Mouse (Mus musculus) frontal cortex, adult 2 months (tissue): ENCODE measurements at regions not wholly inside any gene's neighbourhood (a gene's known extent, or its start where the extent isn't known, plus 50 kb on each side); places are given as distances from the start of the nearest gene placed in this dataset.

Experiments
- DNase-seq, 2 experiments: peaks; one replicate each; pipeline ENCODE4 v3.0.0; 2022; ENCODE audit warnings: low spot score in 1 of 2; ENCODE audit errors: extremely low spot score in 1 of 2

- DNase-seq = peak in 1 of 2 experiments; percentile 62
These were observed 383.2 kb upstream of the Chrm2 start for GRCm38 (mm10) chr6:36004701-36005100.

- DNase-seq = no peak
These were observed 385.8 kb upstream of the Chrm2 start for GRCm38 (mm10) chr6:36002090-36002489.

GRCm38 (mm10) chr6:35988891-35989290, 399.0 kb upstream of the Chrm2 start:
- DNase-seq = peak; percentile 84 to 88

- DNase-seq = no peak
These were observed 400.4 kb upstream of the Mtpn start for GRCm38 (mm10) chr6:35940071-35940470.

DNA sequence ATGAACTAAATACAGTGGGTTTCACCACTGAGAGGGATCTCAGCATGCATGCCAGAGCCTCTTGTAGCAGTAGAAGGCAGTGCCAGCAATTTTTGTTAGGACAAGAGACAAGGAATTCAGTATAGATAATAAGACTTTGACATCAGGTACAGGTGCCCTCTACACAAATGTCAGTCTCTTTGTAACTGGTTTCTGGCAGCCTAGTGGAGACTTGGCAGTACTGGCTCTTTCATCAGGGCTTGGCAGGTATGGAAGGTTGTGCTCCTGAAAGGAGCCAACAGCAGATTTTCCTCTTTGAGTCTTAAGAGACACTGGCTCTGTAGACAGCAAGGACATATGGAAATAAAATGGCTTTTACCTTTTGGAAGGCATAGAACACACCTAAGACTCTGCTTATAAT, 384.5 kb upstream of the Mtpn start:
- DNase-seq = no peak

DNA sequence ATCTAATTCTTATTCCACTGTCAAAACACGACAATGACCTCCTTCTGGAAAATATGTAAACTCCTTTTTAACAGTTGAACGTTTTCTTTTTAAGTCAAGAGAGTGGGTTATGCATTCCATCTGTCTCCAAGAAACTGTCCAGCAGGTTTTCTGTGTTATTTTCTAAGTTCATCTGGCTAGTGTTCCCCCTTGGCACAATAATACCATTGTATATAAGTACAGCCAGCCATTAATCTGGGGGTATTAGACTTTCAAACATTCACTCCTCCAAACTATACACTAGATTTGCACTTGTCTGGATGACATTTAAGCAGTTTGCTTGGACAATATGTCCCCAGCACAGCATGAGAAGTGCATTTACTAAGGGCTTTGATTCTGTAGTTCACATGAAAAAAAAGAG, 358.3 kb upstream of the Mtpn start:
- no peak for DNase-seq

DNA sequence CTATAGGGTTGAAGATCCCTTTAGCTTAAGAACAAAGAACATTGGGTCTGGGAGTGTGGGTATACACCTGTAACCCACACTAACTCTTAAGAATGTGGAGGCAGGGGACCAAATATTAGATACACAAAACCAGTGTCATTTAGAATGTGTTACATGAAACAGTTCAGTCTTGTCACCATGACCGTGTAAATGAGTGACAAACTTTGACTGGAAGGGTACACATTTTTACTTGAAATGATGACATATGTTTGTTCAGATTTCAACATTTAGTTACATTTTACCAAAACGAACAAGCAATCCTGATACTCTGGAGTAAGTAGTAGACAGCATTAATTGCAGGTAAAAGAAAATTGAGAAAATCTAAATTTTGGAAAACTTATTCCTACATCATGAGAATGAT, 356.0 kb upstream of the Mtpn start:
- DNase-seq = no peak

GRCm38 (mm10) chr6:35874671-35875070, 335.0 kb upstream of the Mtpn start:
- no peak for DNase-seq

- no peak for DNase-seq
These were observed 331.7 kb upstream of the Mtpn start for GRCm38 (mm10) chr6:35871388-35871787.

GRCm38 (mm10) chr6:35864218-35864617, 324.5 kb upstream of the Mtpn start:
- no peak for DNase-seq

DNA sequence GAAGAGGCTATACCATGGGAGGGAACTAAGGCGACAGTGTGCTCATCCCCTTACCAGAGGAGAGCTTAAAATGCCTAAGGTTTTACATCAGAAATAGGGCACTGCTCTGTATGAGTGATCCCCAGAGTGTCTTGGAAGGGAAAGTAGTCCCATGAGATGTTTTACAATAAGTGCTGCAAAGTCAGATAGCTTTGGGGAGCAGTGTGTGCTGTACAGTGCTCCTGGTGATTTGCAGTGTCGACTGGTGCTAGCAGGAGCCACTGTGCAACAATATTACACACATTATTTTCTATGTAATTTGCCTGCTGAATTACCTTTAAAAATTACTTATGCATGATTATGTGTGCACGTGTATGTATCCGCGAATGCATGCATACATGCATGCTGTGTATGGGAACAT, 314.3 kb upstream of the Mtpn start:
- no peak for DNase-seq

DNA sequence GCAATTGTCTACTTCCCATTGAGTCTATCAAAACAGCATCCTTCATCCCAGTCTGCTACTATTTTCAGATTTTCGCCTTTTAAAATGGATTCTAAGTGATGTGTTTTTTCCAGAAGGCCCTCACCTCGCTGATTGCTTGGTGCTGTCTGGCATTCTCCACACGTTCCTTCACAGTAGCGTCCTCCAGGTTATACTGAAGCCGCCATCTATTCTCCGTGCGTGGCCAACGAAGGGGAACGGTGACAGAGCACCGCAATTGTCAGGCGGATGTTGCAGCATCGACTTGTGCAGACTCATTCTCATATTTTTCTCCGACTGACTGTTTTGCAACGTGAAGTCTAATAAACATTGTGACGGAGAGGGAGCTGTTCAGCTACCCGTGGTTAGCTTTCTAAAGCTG, 277.0 kb upstream of the Mtpn start:
- no peak for DNase-seq

DNA sequence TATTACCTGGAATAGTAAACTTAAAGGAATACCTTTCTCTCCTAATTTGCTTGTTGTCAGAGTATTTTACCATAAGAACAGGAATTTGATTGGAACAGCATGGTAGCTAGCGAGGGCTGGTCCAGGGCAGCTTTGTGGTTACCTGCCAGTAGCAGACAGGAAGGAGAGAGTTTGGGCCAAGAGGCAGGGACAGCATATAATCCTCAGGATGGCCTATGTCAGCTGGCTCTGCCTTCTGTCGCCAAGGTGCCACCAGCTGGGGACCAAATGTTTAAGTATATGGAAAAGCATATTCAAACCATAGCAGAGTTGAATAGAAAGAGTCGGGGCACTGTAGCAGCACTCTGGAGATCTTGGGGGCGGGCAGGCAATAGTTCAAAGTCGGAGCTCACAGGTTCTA, 274.8 kb upstream of the Mtpn start:
- no peak for DNase-seq

DNA sequence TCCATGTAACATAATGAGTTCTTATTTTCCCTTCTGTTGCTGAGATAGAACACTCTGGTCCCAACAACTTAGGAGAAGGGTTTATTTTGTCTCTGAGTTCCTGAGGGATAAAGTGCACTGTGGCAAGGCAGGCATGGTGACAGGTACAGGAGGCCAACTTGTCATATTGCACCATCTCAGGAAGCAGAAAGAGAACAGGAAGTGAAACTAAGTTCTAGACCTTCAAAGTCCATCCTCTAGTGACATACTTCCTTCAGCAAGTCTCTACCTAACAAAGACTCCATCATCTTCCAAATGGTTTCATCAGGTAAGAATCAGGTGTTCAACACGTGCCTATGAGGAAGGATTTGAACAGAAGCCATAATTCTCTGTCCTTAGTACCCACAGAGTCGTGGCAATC, 266.1 kb upstream of the Mtpn start:
- DNase-seq = no peak

DNA sequence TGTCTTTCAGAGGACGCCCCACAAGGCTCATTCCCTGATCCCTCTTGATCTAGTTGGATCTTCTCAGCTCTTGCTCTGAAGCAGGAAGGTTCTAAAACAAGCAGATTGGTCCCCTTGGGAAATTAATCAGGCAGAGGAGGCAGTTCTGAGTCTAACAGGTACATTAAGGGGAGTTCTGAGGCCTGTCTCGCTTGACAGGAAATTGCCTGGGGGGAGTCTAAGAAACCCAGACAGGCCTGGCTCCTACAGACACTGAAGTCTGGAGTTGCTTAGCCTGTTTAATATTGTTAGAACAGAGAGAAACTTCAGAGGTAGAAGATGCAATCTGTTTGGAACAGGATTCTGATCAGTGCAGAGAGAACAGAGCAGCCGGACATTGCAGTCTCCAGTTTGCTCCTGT, 264.4 kb upstream of the Mtpn start:
- no peak for DNase-seq

DNA sequence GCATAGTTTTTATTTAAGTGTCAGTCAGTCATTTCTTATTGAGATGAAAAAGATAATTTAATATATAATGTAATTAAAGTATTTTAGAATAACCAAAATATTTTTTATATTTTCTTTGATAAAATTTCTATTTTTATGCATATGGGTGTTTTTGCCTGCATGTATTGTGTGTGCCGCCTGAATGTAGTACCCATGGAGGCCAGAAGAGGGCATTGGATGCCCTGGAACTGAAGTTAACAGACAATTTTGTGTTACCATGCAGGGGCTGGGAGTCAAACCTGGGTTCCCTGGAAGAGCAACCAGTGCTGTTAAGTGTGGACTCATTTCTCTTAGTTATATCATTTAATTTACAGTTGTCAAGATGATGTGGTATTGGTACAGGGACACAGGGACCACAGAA, 240.0 kb upstream of the Mtpn start:
- no peak for DNase-seq

GRCm38 (mm10) chr6:35770907-35771306, 231.2 kb upstream of the Mtpn start:
- no peak for DNase-seq

- DNase-seq = no peak
These were observed 220.0 kb upstream of the Mtpn start for GRCm38 (mm10) chr6:35759606-35760246.

DNA sequence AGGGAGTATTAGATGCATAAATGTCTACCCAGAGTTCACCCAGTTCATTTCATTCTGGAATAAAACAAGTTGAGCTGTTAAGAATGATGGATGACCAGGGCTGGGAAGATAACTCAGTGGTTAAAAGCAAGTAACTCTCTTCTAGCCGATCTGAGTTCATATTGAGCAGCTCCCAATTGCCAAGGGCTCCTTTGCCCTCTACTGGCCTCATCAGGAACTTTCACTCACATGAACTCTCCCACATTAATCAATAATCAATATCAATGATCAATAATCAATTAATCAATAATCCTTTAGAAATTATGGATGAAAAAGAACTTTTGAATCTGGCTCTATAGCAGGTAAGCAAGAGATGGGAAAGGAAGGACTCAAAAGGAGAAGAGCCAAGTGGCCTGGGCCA, 206.3 kb upstream of the Mtpn start:
- DNase-seq = no peak

GRCm38 (mm10) chr6:35705587-35705986, 165.9 kb upstream of the Mtpn start:
- peak; percentile 9 to 35 for DNase-seq

DNA sequence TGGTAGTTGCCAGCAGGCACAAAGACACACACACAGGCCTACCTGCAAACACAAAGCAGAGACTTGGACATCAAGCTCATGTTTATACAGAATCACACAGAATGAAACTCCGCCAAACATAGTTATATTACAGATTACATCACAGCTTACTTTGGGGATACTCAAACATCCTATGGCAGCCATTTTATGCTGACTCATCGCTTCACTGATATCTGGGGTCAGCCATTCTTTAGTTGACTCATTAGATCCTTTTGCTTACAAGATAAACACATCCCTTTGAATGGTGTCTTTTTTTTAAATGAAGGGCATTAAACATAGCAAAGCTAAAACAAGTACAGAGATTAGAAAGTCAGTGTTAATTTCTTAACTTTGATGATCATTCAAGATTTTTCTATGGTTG, 127.4 kb upstream of the Mtpn start:
- no peak for DNase-seq

GRCm38 (mm10) chr6:35651401-35651800, 111.7 kb upstream of the Mtpn start:
- no peak for DNase-seq

DNA sequence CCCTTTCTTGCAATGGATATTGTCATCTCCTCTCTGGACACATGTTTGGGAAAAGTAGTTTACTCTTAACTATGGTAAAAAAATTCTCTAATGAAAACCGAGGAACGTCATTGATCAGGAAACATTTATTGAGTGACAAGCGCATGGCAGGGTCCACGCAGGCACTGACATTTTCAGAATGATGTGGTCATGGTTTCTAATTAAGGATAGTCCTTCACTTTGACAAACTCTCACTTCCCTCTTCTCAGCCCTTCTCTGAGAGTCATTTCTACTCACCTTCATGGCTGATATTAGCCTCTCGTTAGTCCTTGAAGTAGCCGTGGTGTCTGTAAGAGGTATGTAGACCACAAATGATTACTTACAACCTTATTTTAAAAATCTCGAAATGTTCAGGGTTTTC, 105.5 kb upstream of the Mtpn start:
- no peak for DNase-seq
